Mouse (Mus musculus): ENCODE measurements around the gene Olfr1513.
"Not testable (repeated sequence)": the region's sequence is repeated elsewhere in the genome, so short reads cannot be mapped to it uniquely, and the experiment has no call there.

Olfr1513 gene

DNA sequence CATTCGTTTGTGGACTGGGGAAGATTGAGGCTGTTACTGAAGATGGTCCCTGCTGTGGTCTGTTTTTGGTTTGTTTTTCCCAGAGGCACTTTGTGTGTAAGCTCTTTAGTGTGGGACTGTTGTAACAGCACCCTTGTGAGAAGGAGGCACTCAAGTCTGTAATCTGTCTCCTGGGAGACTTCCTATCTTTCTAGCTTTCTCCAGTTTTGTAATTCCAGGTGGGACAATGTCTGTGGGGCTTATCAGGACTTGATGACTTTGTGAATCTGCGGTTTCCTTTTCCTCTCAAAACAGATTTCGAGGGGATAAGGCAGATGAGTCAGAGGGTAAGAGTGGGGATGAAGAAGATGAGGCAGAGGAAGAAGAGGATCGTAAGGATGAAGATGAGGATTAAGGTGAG is at the start of gene Olfr1513:
Gene Olfr1513, minus strand, starts transcription at position 101 of the 400 bp plus-strand sequence.
- DNase-seq: no peak

- DNase-seq: no peak
These were observed 41.1 kb upstream of the Olfr1513 start, which contains the start of gene Olfr1511 for GRCm38 (mm10) chr14:52397279-52397678. Gene Olfr1511, minus strand, starts transcription at chr14:52397379.

- not testable (repeated sequence) for DNase-seq
These were observed 34.1 kb upstream of the Olfr1513 start for GRCm38 (mm10) chr14:52390084-52390848.

DNA sequence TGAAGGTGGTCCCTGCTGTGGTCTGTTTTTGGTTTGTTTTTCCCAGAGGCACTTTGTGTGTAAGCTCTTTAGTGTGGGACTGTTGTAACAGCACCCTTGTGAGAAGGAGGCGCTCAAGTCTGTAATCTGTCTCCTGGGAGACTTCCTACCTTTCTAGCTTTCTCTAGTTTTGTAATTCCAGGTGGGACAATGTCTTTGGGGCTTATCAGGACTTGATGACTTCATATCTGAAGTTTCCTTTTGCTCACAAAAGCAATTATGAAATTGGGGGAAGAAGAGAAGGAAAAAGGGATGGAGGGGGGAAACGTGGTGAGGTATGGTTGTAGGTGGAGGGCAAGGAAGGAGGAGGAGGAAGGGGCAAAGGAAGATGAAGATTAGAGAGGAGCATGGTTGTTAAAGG is 22.9 kb upstream of the Olfr1513 start, which contains the start of gene Olfr1512:
Gene Olfr1512, minus strand, starts transcription at position 101 of the 400 bp plus-strand sequence.
- DNase-seq: no peak

DNA sequence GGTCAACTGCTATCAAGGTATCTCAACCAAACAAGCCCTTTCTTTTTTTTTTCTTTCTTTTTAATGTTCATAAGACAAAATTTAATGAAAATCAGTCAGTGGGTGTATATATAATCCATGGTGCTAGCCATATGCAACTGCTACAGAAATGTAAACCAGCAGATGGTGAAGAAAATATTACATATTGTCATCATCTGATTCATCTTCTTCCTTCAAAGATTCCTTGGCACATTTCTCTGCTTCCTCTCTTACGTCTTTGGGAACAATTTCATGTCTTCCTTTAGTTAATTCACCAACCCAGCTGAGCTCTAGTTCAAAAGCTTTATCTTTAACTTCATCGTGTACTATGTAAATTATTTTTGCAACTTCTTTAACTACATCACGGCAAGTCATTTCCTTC is 12.5 kb upstream of the Olfr1513 start:
- no peak for DNase-seq

GRCm38 (mm10) chr14:52339512-52339852 is 16.7 kb downstream of the Olfr1513 start:
- no peak for DNase-seq

GRCm38 (mm10) chr14:52338751-52339511 is 17.3 kb downstream of the Olfr1513 start:
- peak; percentile 77 for DNase-seq

DNA sequence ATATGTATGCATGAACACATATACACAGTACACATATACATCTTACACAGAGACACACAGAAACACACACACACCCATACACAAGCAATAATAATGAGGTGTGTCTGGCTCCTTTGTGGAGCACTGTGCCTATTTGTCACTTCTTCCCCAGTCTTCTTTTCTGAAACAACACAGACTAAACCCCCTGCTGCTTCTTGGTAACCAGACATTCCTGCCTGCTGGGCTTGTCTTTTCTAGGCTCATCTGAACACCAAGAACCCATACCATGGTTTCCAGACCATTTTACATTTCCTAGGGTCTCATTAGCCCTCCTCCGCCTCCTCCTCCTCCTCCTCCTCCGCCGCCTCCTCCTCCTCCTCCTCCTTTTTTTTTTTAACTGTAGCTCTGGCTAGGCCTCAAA is 24.0 kb downstream of the Olfr1513 start:
- no peak for DNase-seq

DNA sequence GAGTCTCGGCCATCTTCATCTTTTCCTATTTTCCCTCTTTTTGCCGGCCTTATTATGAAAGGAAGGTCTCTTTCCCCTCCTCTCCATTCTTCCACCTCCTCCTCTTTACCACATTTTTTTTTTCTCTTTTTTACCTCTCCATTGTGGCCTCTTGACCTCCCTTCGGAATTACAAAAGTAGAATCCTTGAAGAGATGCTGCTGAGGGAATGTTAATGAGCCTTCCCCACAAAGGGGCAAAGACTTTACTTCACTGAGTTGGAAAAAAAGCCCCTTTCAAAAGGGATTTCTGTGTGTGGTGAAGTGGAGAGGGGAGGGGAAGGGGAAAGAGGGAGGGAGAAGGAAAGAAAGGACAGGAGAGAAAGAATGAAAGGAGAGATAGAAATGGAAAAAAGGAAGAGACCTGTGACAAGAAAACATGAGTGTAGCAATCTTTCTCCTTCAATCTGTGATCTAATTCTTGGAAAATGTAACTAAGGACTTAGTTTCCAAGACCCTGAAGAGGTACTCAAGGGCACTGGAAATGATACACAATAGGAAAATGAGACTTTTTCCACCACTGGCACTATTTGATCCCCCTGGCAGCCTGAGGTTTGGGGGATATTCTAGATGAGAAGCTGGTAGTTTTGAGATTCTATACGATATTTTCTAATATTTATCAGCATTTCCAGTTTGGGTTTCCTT is 25.0 kb downstream of the Olfr1513 start:
- no peak for DNase-seq

DNA sequence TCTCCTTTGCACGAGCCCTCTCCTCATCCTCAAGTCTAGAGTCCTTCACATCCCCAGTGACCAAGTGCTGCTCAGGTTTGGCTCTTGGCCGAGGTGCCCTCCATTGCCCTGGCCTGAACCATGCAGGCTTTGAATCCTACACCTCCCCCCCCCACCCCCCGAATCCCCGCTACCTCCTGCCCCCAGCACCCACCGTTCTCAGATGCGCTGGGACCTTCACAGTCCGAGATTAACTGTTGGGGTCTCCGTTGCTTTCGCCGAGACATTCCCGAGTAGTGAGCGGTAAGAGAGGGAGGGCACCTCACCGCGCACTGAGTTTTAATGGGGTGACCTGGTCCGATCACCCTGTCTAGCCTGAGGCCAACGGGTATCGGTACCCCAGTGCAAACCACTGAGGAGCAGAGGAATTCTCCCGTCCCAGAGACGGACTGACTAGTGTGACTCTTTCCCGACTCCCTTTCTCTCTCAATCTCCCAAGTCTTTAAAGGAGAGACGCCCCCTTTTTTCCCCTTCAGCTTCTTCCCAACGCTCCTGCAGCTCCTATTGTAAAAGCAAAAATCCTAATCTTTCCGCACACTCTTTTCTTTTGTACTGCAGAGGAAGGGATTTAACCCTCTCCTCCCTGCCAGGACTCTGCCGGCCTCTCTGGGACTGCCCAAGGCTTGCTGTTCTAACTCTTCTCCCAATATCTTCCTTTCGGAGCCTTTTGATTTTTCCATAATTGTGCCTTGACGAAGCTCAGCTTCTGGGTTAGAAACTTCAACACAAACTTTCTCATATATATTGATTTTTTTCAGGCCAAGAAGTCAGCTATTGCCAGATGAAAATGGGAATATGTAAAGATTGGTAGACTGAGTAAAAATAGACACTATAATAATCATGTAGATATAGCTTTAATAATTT is 28.0 kb downstream of the Olfr1513 start, which contains the start of gene Sall2:
Gene Sall2, minus strand, starts transcription at position 853 of the 903 bp plus-strand sequence.
- DNase-seq: no peak

GRCm38 (mm10) chr14:52327375-52327901 is 28.8 kb downstream of the Olfr1513 start:
- no peak for DNase-seq

GRCm38 (mm10) chr14:52325890-52326289 is 30.3 kb downstream of the Olfr1513 start:
- DNase-seq: no peak

DNA sequence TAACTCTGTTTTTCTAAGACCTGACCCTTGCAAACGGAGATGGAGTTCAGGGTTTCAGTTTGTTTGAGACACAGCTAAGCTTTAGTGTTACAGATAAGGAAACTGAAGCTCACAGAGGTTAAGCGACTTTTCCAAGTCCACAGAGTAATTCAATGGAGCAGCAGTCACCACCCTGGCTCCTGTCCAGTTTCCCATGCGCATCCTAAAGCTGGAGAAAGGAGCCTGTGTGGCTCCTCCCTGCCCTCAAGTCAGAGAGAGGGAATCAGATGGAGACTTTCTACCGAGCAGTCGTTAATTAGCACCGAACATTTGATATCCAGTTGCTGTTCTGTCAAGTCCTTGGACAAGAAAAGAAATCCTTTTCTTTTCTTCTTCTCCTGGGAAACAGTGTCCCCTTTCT is 36.8 kb downstream of the Olfr1513 start:
- no peak for DNase-seq

DNA sequence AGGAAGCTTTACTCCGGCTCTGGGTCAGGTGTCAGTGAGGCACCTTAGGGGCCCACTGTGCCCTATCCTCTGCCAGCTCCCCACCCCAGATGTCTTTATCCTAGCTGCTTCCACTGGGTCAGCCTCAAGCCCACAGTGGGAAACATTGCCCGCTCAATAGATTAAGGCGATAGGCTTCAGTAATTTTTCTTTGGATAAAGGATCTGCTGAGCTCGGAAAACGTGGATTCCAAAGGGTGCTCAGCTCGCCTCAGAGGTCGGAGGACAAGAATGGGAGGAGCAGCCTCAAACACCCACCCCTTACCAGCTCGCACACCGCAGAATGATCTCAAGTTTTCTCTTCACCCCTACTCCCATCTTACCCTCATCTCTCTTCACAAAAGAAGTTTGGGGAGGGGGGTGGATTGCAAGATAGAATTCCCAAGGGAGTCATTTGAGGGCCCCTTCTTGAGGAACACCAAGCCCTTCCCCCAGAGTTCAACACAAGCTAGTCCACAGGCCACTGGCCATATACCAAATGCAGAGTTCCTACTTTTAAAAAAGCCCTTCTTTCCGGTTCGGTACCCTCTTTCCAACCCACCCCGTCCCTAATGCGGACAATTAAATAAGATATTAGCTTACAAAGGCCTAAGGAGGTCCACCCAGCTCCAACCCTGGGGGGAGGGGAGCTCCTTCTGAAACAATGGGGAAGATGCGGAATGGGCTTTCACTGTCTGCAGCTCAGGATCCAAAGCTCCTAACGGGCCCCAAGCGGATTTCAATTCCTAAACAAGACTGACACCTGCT is 39.6 kb downstream of the Olfr1513 start:
- DNase-seq: no peak

GRCm38 (mm10) chr14:52315792-52316440 is 40.3 kb downstream of the Olfr1513 start:
- DNase-seq: peak; percentile 79

DNA sequence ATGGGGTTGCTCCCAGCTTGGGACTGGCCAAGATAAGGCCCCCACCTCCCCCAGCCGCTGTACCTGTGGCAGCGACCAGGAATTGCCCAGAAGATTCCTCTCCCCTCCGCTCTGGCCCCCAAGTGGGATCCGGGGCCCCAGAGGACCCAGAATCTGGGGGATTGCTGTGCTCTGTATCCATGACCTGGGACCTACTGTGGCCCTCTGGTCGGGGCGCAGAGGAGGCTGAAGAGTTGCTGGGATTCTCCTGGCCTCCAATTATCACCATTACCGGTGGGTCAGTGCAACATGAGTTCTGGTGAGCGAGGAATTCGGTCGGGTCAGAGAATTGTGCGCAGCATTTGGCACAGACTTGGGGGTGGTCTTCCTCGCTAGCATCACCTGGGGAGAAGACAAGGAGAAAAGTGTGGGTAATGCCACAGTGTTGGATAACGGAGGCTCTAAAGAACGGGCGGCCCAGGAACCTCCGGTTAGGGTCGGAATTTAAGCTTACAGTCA is 40.9 kb downstream of the Olfr1513 start:
- DNase-seq: no peak

GRCm38 (mm10) chr14:52314808-52315150 is 41.4 kb downstream of the Olfr1513 start:
- no peak for DNase-seq

DNA sequence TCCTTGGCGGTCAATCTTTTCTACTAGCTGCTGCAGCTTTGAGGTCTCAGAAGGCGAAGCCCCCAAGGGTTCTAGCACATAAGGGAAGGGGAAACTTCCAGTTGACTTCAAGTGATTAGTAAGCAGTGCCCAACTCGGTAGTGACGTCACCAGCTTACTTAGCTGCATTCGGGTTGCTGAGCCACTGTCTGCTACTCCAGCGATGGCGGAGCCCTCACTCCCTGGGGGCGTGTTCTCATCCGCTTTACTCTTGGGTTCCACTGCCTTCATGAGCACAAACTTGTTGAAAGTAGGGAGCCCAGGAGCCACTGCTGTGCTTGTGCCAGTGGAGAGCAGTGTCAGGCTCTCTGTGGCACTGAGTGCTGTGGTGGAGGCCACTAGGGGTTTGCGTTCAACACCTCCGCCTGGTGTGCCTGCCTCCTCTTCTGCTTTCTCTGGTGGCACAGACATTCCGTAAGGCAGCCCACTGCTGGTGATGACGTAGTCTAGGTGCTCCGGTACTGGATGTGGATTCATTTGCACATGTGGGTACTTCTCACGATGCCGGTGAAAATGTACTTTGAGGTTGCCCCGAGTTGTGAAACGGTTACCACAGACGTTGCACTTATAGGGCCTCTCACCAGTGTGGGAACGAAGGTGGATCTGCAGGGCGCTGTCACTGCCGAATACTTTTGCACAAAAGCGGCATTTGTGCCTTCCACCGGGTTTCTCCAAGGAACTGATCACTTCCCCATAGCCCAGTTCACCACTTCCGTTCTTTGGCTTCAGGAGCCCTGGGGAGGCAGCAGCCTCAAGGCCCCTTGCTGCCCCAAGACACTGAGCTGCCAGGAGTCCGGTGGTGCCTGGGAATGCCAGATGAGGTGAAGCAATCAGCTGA is 42.0 kb downstream of the Olfr1513 start:
- DNase-seq: no peak

DNA sequence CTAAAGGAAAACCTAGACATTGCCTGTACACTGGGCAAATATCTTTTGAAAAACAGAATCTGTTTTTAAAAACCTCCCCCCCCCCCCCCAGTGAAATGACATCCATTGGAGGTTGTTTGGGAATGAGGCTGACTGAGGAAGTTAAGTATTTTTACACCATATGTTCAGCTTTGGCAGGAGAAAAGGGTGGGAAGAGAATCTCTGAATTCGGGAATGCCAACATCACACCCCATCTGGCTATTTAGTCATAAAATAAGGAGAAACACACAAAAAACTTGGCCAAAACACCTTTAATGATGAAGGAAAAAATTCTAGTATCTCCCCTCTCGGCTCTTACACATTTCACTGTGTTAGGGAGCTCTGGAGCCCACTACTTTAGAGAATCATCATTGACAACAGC is 45.3 kb downstream of the Olfr1513 start:
- DNase-seq: peak; percentile 39

Measured in right cerebral cortex, adult 18-20 months (tissue).